Mouse (Mus musculus) gastrocnemius, adult 2 months (tissue): Measurements from ENCODE around the gene Rtkn2. TPM values are rescaled to one million over a fixed set of nuclear protein-coding genes. Genes with fewer than 3 reads are reported as not detected.

Experiments
- DNase-seq: peaks from one replicate; pipeline ENCODE4 v3.0.0; 2022
- H3K27ac ChIP-seq: fragments of 200-600 bp; 2 replicates; pipeline ENCODE4 v1.8.1; 2022; ENCODE audit warnings: mild to moderate bottlenecking
- H3K4me3 ChIP-seq: fragments of 200-600 bp; 2 replicates; pipeline ENCODE4 v1.8.1; 2022; ENCODE audit warnings: mild to moderate bottlenecking, moderate library complexity
- CTCF ChIP-seq: fragments of 200-600 bp; IDR thresholded peaks from 2 replicates; pipeline ENCODE4 v1.8.1; 2022; ENCODE audit warnings: antibody characterized with exemption, mild to moderate bottlenecking, moderate library complexity
- intact Hi-C: fragments of 180-260 bp; cut with DNase I; formaldehyde crosslinking; loops from one replicate; pipeline ENCODE4 v1.15.1; 2025
- total RNA-seq, 2 experiments: library from RNA; stranded (reverse); gene quantifications; 2 replicates each; pipeline ENCODE4 v1.2.3; 2021

The Rtkn2 gene
- total RNA-seq, 2 experiments from 2014 or later: 0.11 to 0.31 TPM

- Histone ChIP-seq H3K27ac (peak overlapping the region; percentile 82), H3K4me3 (peak overlapping the region; percentile 57)
- intact Hi-C loops: loop anchor here (2.0 kb wide), 1 partner anchor 143 kb away; no protein-coding TSS in a partner anchor
- peak; percentile 74 for DNase-seq
- no peak for TF ChIP-seq CTCF
Observed at GRCm38 (mm10) chr10:68003651-68004422, 24.5 kb downstream of the Rtkn2 start.

- Histone ChIP-seq H3K4me3 (peak overlapping the region; percentile 50), H3K27ac (peak overlapping the region; percentile 82)
- TF ChIP-seq CTCF: no peak
- intact Hi-C loops: no loop called here
- peak; percentile 55 for DNase-seq
Observed at GRCm38 (mm10) chr10:68005404-68005803, 26.0 kb downstream of the Rtkn2 start.

DNA sequence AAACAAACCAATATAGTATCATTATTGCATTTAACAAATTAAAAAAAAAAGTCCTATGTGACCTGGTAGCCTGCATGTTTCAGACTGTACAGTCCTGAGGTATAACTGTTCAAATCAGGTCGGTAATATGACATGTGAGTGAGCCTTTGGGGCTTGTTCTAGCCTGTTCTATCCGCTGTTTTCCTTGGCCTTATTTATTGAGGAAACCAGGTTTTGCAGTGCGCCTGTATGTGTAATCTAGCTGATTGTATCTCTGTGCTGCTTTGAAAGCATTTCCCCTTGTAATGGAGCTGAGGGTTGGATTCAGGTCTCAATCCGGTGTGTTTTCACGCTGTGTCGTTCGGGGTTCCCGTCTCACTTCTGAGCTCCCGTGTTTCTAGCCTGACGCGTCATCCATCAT lies 27.1 kb downstream of the Rtkn2 start:
- H3K4me3 ChIP-seq: no peak overlapping the region
- intact Hi-C loops: no loop called here
- no peak for DNase-seq
- no peak for TF ChIP-seq CTCF
- H3K27ac ChIP-seq: no peak overlapping the region

- Histone ChIP-seq H3K4me3 (no peak overlapping the region), H3K27ac (no peak overlapping the region)
- DNase-seq: no peak
- intact Hi-C loops: no loop called here
- no peak for TF ChIP-seq CTCF
Observed at GRCm38 (mm10) chr10:68007103-68007502, 27.7 kb downstream of the Rtkn2 start.

- H3K27ac ChIP-seq: peak overlapping the region; percentile 70
- TF ChIP-seq CTCF: peak; percentile 20; the same call in 1 of the 2 replicates
- intact Hi-C loops: no loop called here
- peak overlapping the region; percentile 15; the same call in 1 of the 2 replicates for H3K4me3 ChIP-seq
- no peak for DNase-seq
Observed at GRCm38 (mm10) chr10:68008198-68008955, 29.0 kb downstream of the Rtkn2 start.

DNA sequence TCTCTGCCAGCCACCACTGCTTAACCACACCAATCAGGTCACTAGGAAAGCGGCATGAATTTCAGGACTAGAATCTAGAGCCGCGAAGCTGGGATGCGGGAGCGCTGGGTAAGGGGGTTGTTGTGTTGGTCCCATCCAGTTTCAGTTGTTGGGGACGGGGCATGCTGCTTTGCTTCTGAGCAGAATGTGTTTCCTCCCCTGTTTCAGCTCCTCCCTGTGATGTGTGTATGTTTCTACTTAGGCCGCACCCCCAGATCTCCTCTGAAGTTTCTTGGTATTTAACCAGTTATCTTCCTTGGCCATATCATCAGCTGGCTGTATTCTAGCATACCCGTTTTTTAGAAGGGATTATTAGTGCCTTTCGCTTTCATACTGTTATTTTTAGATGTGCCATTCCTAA lies 29.9 kb downstream of the Rtkn2 start:
- no peak for TF ChIP-seq CTCF
- DNase-seq: no peak
- Histone ChIP-seq H3K27ac (peak overlapping the region; percentile 70; the same call in 1 of the 2 replicates), H3K4me3 (no peak overlapping the region; the same call in 1 of the 2 replicates)
- intact Hi-C loops: no loop called here

DNA sequence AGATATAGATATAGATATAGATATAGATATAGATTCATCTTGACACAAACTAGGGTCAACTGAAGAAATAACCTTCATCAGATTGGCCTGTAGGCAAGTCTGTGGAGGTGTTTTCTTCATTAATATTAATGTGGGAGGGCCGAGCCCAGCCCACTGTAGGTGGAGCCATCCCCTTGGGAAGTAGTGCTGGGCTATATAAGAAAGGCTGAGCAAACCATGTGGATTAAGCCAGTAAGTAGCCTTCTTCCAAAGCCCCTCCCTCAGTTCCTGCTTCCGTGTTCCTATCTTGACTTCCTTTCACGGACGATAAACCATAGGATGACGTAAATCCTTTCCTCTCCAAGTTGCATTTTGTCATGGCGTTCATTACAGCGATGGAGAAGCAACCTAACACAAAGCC lies 30.5 kb downstream of the Rtkn2 start:
- Histone ChIP-seq H3K27ac (no peak overlapping the region), H3K4me3 (no peak overlapping the region)
- intact Hi-C loops: no loop called here
- no peak for DNase-seq
- no peak for TF ChIP-seq CTCF

DNA sequence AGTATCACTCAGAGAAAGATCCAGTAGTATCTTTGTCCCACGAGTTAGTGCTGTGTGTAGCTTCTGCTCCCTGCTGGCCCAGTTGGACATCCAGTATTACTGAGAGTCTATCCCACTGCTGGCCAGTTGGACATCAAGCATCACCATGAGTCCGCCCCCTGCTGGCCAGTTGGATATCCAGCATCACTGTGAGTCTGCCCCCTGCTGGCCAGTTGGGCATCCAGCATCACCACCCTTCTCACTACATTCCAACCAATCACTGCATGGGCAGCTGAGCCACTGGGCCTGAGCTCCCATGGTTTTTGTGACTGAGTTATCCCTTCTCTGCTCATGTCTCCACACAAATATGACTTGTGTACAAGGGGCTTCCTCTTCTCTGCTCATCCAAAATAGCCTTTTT lies 33.8 kb downstream of the Rtkn2 start:
- TF ChIP-seq CTCF: peak; percentile 70
- intact Hi-C loops: no loop called here
- no peak overlapping the region for H3K27ac ChIP-seq

DNA sequence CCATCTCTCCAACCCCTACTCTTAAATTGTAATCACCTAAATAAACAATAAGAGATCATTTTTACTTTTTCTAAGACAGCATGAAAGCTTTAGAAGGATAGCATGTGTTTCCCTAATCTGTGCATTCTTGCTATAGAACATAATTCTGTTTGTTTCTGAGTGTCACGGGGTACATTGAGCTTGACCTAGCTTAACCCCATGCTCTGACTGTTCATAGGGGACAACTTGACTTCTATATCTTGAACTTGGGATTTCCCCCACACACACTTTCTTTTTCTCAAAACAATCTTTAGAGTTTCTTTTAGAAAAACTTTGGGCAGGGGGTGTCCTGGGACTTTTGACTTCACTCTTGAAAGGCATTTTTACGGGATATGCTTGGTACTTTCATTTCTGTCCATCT lies 41.4 kb downstream of the Rtkn2 start:
- intact Hi-C loops: no loop called here

More for the DNA sequence above, 33.8 kb downstream of the Rtkn2 start:
- peak; percentile 34 for DNase-seq
- H3K4me3 ChIP-seq: no peak overlapping the region

DNA sequence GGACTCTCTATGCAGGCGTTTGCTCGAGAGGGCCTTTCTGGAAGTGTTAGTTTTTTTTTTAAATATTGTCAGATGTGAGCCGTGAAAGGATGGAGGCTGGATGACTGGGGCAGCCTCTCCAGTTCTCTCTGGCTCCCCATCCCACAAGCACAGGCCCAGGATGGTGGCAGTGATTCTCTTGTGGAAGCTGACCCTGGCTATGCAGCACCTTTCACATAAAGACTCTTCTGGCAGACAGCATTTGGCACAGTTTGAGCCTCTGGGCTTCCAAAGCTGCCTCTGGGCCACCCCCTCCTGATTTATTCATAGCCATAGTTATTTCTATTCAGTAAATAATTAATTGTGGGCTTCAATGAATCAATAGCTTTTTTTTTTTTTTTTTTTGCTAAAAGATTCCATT lies 46.3 kb downstream of the Rtkn2 start:
- DNase-seq: no peak
- no peak for TF ChIP-seq CTCF
- H3K27ac ChIP-seq: no peak overlapping the region
- intact Hi-C loops: no loop called here
- no peak overlapping the region for H3K4me3 ChIP-seq

More for the DNA sequence above, 41.4 kb downstream of the Rtkn2 start:
- Histone ChIP-seq H3K4me3 (no peak overlapping the region), H3K27ac (no peak overlapping the region)
- no peak for DNase-seq
- no peak for TF ChIP-seq CTCF

DNA sequence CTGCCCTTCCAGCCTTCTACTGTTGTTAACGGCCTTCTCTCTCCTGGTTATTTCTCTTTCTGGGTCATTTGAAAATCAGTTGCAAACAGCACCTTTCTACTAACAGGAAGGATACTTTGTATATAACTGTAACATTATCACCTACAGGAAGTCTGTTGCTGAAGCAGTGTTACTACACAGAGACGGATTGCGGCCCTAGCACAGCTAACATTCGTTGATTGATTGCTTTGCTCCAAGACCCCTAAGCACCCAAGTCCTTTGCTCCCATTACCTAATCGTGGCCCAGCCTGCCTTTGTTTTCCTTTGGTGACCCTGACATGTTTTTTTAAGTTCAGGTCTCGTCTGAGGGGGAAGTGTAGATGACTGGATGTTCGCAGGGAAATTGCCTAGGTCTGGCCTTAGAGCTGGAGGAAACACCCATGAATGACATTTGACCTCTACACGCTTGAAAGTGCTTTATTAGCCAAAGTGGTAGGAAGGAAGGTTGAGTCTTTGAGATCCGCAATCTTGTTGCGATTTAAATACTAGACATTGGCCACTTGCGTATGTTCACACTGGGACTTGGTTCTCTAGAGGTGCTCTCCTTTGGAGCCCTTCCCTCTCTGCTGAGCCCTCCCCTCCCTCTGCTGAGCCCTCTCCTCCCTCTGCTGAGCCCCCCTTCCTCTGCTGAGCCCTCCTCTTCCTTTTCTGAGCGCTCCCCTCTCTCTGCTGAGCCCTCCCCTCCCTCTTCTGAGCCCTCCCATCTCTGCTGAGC lies 49.1 kb downstream of the Rtkn2 start:
- intact Hi-C loops: no loop called here
- Histone ChIP-seq H3K27ac (no peak overlapping the region), H3K4me3 (no peak overlapping the region)
- TF ChIP-seq CTCF: no peak
- DNase-seq: no peak

DNA sequence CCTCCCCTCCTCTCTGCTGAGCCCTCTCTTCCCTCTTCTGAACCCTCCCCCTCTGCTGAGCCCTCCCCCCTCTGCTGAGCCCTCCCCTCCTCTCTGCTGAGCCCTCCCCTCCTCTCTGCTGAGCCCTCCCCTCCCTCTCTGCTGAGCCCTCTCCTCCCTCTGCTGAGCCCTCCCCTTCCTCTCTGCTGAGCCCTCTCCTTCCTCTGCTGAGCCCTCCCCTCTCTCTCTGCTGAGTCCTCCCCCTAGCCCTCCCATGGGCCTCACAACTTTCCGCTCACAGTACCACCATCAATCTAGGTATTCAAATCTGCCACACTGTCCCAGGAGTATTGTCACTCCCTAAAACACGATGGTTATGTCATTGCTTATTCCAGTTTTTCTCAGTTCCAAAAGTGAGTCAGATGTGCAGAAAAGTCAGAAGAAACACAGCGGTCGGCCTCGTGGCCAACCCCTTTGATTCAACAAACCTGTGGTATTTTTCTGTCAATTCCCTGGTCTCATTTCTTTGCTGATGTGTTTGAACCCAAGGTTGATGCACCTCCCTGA lies 49.8 kb downstream of the Rtkn2 start:
- intact Hi-C loops: no loop called here
- TF ChIP-seq CTCF: no peak
- no peak for DNase-seq
- Histone ChIP-seq H3K27ac (no peak overlapping the region), H3K4me3 (no peak overlapping the region)

GRCm38 (mm10) chr10:68030027-68030426 lies 50.7 kb downstream of the Rtkn2 start:
- Histone ChIP-seq H3K4me3 (no peak overlapping the region), H3K27ac (no peak overlapping the region)
- intact Hi-C loops: no loop called here
- TF ChIP-seq CTCF: no peak
- DNase-seq: no peak
